Mouse (Mus musculus): ENCODE results near the gene Capn5. TPM values are rescaled to one million over a fixed set of nuclear protein-coding genes. Genes with fewer than 3 reads are reported as not detected.

The Capn5 gene
- total and polyA plus RNA-seq, 3 experiments = 0.04 to 0.54 TPM; not detected in 1

DNA sequence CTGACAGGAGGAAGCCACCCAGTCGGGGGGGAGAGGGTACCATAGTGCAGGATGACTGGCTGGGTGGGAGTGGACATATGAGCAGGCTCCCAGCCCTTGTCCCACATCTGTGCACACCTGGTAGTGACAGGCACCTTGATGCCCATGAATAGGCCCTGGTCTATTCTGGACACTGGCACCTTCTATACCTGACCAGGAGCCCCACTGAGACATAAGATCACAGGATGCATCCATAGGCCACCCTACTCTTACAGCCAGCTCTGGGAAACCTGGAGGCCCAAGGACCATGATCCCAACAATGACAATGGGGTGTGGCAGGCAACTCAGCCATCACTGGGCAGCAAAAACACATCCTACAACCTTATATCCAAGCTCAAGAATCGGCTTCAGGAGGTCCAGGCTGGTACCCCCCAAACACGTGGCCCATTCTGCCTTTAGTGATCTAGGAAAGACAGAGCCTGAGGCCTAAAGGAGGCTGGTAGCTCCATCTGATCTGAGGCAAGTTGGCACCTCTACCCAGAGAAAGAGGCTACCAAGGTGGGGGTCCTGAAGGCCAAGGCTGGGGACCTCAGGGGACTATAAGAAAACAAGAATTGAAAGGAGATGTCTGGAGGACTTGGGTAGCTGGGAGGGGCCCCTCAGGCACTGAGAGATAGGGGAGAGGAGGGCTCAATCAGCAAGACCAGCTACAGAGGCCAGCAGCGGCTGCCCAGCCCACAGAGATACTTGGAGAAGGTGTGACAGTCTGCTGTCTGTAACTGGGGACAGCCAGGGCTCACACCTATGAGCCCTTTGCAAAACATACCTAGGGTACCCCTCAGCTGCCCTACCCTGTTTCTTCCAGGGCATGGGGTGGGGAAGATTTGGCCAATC is 3.0 kb downstream of the Capn5 start:
- Histone ChIP-seq H3K27ac (ENCODE audit: control insufficient read depth, low read depth, low read length) (no peak overlapping the region), H3K9ac (ENCODE audit: control insufficient read depth, low read depth, low read length, poor library complexity, severe bottlenecking) (no peak overlapping the region)

DNA sequence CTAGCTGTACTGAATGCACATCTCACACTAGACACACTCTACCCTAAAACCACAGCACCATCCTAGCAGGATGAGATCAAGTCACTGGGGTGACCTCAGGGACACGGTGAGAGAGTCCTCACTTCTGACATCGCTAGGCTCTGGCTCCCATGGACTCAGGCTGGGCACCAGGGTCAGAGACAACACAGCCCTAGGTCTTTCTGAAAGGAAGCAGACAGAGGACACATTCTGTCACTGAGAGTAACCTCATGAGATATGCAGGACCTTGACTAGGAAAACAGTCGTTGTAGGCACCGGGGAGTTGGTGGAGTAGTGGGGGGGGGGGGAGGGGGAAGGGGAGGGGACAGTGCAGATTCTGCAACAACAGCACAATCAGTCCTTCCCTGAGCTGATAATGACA is 4.7 kb downstream of the Capn5 start:
- H3K4me3 ChIP-seq (ENCODE audit: control insufficient read depth in 1 of 2, insufficient read depth in 1 of 2, low read depth in 2 of 2, low read length in 2 of 2) = no peak overlapping the region
- no peaks in the 10 kb centered on the region for H3K27me3 ChIP-seq (ENCODE audit: control insufficient read depth in 1 of 2, insufficient read depth in 2 of 2, low read length in 2 of 2)
- no peak for DNase-seq (ENCODE audit: low read depth, low spot score)
- no peaks in the 10 kb centered on the region for H3K79me2 ChIP-seq (ENCODE audit: control insufficient read depth, insufficient read depth, low read length, poor library complexity)
- peaks cover 0 to 4% of the 10 kb centered on the region in 2 experiments; a peak in 2 of 4 replicates for H3K36me3 ChIP-seq (ENCODE audit: control insufficient read depth in 1 of 2, insufficient read depth in 2 of 2, low read length in 2 of 2)
- TF ChIP-seq MAFK (IDR thresholded peaks at IDR 0.05; ENCODE audit: borderline replicate concordance, low read depth, low read length) (no peak), POLR2AphosphoS5 (IDR thresholded peaks at IDR 0.05; ENCODE audit: borderline replicate concordance, low read depth, low read length) (no peak), ZC3H11A (IDR thresholded peaks at IDR 0.05; ENCODE audit: low read depth, low read length) (no peak), TCF12 (IDR thresholded peaks at IDR 0.05; ENCODE audit: low read depth, low read length) (no peak), RAD21 (IDR thresholded peaks at IDR 0.05; ENCODE audit: low read depth, low read length) (no peak), MYB (IDR thresholded peaks at IDR 0.05; ENCODE audit: low read depth, low read length) (no peak), MXI1 (IDR thresholded peaks at IDR 0.05; ENCODE audit: low read depth, low read length) (no peak), BHLHE40 (IDR thresholded peaks at IDR 0.05; ENCODE audit: borderline replicate concordance, low read depth, low read length) (no peak), MYC (IDR thresholded peaks at IDR 0.05; ENCODE audit: low read depth, low read length) (no peak), MAZ (IDR thresholded peaks at IDR 0.05; ENCODE audit: low read depth, low read length) (no peak), POLR2AphosphoS2 (IDR thresholded peaks at IDR 0.05; ENCODE audit: low read length) (no peak), GABPA (IDR thresholded peaks at IDR 0.05; ENCODE audit: low read depth, low read length) (no peak), POLR2A (IDR thresholded peaks at IDR 0.05; ENCODE audit: control insufficient read depth in 1 of 2, insufficient read depth in 1 of 2, low read depth in 1 of 2, low read length in 2 of 2, poor library complexity in 1 of 2) (no peak), CHD2 (IDR thresholded peaks at IDR 0.05; ENCODE audit: low read length) (no peak), GATA1 (IDR thresholded peaks at IDR 0.05; ENCODE audit: low read depth, low read length) (no peak), CHD1 (IDR thresholded peaks at IDR 0.05; ENCODE audit: low read depth, low read length) (no peak), ETS1 (IDR thresholded peaks at IDR 0.05; ENCODE audit: low read depth, low read length) (no peak), NRF1 (IDR thresholded peaks at IDR 0.05; ENCODE audit: insufficient read depth, low read depth, low read length, poor library complexity, severe bottlenecking) (no peak)
- H3K9ac ChIP-seq (ENCODE audit: control insufficient read depth, low read depth, low read length, poor library complexity, severe bottlenecking) = no peak overlapping the region
- H3K4me1 ChIP-seq (ENCODE audit: control insufficient read depth in 1 of 2, insufficient read depth in 2 of 2, low read length in 2 of 2) = peaks cover 2 to 19% of the 10 kb centered on the region in 2 experiments; a peak in 3 of 4 replicates
- no peak overlapping the region for H3K27ac ChIP-seq (ENCODE audit: control insufficient read depth, low read depth, low read length)
- H3K9me3 ChIP-seq (replicated peaks; ENCODE audit: insufficient read depth, low read length) = no peaks in the 10 kb centered on the region

More for the DNA sequence above, 3.0 kb downstream of the Capn5 start:
- TF ChIP-seq KAT2A (conservative IDR thresholded peaks at IDR 0.05; ENCODE audit: low read depth, low read length) (no peak), SMC3 (IDR thresholded peaks at IDR 0.05; ENCODE audit: low read depth, low read length) (no peak), MEF2A (IDR thresholded peaks at IDR 0.05; ENCODE audit: extremely low read depth, insufficient replicate concordance, low read depth, low read length, poor library complexity, severe bottlenecking) (no peak), POLR2AphosphoS5 (IDR thresholded peaks at IDR 0.05; ENCODE audit: borderline replicate concordance, low read depth, low read length) (no peak)
- no peak for DNase-seq (ENCODE audit: low read depth, low spot score)
- H3K4me3 ChIP-seq (ENCODE audit: control insufficient read depth in 1 of 2, insufficient read depth in 1 of 2, low read depth in 2 of 2, low read length in 2 of 2) = no peak overlapping the region
- peaks cover 4 to 15% of the 10 kb centered on the region in 2 experiments; a peak in 3 of 4 replicates for H3K4me1 ChIP-seq (ENCODE audit: control insufficient read depth in 1 of 2, insufficient read depth in 2 of 2, low read length in 2 of 2)
- H3K27me3 ChIP-seq (ENCODE audit: control insufficient read depth in 1 of 2, insufficient read depth in 2 of 2, low read length in 2 of 2) = no peaks in the 10 kb centered on the region
- H3K36me3 ChIP-seq (ENCODE audit: control insufficient read depth in 1 of 2, insufficient read depth in 2 of 2, low read length in 2 of 2) = peaks cover 0 to 4% of the 10 kb centered on the region in 2 experiments; a peak in 2 of 4 replicates
- no peaks in the 10 kb centered on the region for H3K79me2 ChIP-seq (ENCODE audit: control insufficient read depth, insufficient read depth, low read length, poor library complexity)
- H3K9me3 ChIP-seq (replicated peaks; ENCODE audit: insufficient read depth, low read length) = no peaks in the 10 kb centered on the region

Measured in MEL (cell line).